ENCODE assay signal across 8 mouse cellular contexts in genomic region chr14:33370056-33370455, GRCm38 (mm10).
DNase-seq lines count a peak whose midpoint lies in the region; ATAC-seq and TF ChIP-seq lines count a peak whose summit lies in the region.
"Had no signal": no experiment of that assay in that cellular context is flagged by ENCODE, and none has a peak within 500 bp of the region (broad histone marks: within the 10 kb centered on the region; RNA-seq: fewer than 3 reads in every experiment).

No protein-coding gene starts in this region.

- H3K4me1 ChIP-seq in kidney, adult 2 months (ENCODE audit: control insufficient read depth, insufficient read depth, low read length) = no peaks in the 10 kb centered on the region
- H3K4me1 ChIP-seq in embryonic facial prominence, embryonic 15.5 days = peaks cover 6% of the 10 kb centered on the region
- peaks cover 16% of the 10 kb centered on the region for H3K4me1 ChIP-seq in cerebellum, adult 2 months (ENCODE audit: control insufficient read depth, insufficient read depth, low read length)

- no peaks in the 10 kb centered on the region for H3K36me3 ChIP-seq in kidney, adult 2 months (ENCODE audit: control insufficient read depth, insufficient read depth, low read length)
- no peaks in the 10 kb centered on the region for H3K36me3 ChIP-seq in embryonic facial prominence, embryonic 15.5 days

- DNase-seq in kidney, adult 2 months = peak; percentile 33
- no peak for DNase-seq in kidney, adult 18-20 months
- peak; percentile 20 to 65 for DNase-seq in kidney, postnatal 25 days
- peak; percentile 53 for DNase-seq in retina, postnatal 1 day
- no peak for DNase-seq in thymus, adult 18-20 months
- DNase-seq in cerebellum, adult 2 months = no peak

- ATAC-seq in embryonic facial prominence, embryonic 15.5 days (ENCODE audit: insufficient number of reproducible peaks, low FRiP score, low TSS enrichment, low read depth) = 0 out of 2 replicates have a peak, but pooled peaks have one; percentile 36

- TF ChIP-seq CTCF in kidney, adult 2 months (conservative IDR thresholded peaks at IDR 0.05; ENCODE audit: insufficient read depth, insufficient read length, low read depth, low read length) = no peak
- TF ChIP-seq CTCF in cerebellum, adult 2 months (IDR thresholded peaks at IDR 0.05; ENCODE audit: borderline replicate concordance, insufficient read depth, low read depth, low read length) = no peak

- 8% methylated on average over 7 of the region's 7 CpGs for WGBS in kidney, adult 2 months
- WGBS in embryonic facial prominence, embryonic 15.5 days = 11% methylated on average over 7 of the region's 7 CpGs
- 34% methylated on average over 7 of the region's 7 CpGs for WGBS in cerebellum, adult 2 months

- no peaks in the 10 kb centered on the region for H3K9me3 ChIP-seq in embryonic facial prominence, embryonic 15.5 days (replicated peaks)

- no peak for TF ChIP-seq POLR2A in kidney, adult 2 months (IDR thresholded peaks at IDR 0.05; ENCODE audit: low read depth, low read length)
- TF ChIP-seq POLR2A in cerebellum, adult 2 months (IDR thresholded peaks at IDR 0.05; ENCODE audit: borderline replicate concordance, insufficient read depth, low read length) = no peak

- H3K4me3 ChIP-seq in kidney, adult 2 months (ENCODE audit: insufficient read depth, low read depth, low read length) = no peak overlapping the region
- H3K4me3 ChIP-seq in embryonic facial prominence, embryonic 15.5 days (replicated peaks) = no peak overlapping the region
- no peak overlapping the region for H3K4me3 ChIP-seq in cerebellum, adult 2 months (replicated peaks; ENCODE audit: insufficient read depth, low read depth, low read length)

- H3K4me2 ChIP-seq in embryonic facial prominence, embryonic 15.5 days (replicated peaks) = peak overlapping the region; percentile 34

- no peaks in the 10 kb centered on the region for H3K27me3 ChIP-seq in kidney, adult 2 months (replicated peaks; ENCODE audit: control insufficient read depth, insufficient read depth, low read length)
- H3K27me3 ChIP-seq in embryonic facial prominence, embryonic 15.5 days = no peaks in the 10 kb centered on the region
- no peaks in the 10 kb centered on the region for H3K27me3 ChIP-seq in cerebellum, adult 2 months (ENCODE audit: control insufficient read depth, insufficient read depth, low read length)

- H3K9ac ChIP-seq in embryonic facial prominence, embryonic 15.5 days = no peak overlapping the region

- no peak overlapping the region for H3K27ac ChIP-seq in kidney, adult 2 months (ENCODE audit: insufficient read depth, low read depth, low read length)
- no peak overlapping the region for H3K27ac ChIP-seq in embryonic facial prominence, embryonic 15.5 days (replicated peaks)
- no peak overlapping the region for H3K27ac ChIP-seq in cerebellum, adult 2 months (ENCODE audit: insufficient read depth, low read length)
- H3K27ac ChIP-seq: macrophage had no signal

Comparison
In these comparisons a context has a peak if more than half of its experiments do, and no peak if none do; other contexts are left out.
1. DNase-seq: peak in kidney, adult 2 months (single experiment), kidney, postnatal 25 days (2 of 2) and retina, postnatal 1 day (single experiment); none in kidney, adult 18-20 months (single experiment), thymus, adult 18-20 months (0 of 2) and cerebellum, adult 2 months (0 of 2).